Mouse (Mus musculus) retina, embryonic 14.5 days (tissue): ENCODE measurements around the gene Ugt3a1.
"Not testable (repeated sequence)": the region's sequence is repeated elsewhere in the genome, so short reads cannot be mapped to it uniquely, and the experiment has no call there.

Experiments
- DNase-seq: peaks from one replicate; pipeline ENCODE4 v3.0.0-alpha.2; 2015; ENCODE audit warnings: low spot score

Ugt3a1 gene

DNA sequence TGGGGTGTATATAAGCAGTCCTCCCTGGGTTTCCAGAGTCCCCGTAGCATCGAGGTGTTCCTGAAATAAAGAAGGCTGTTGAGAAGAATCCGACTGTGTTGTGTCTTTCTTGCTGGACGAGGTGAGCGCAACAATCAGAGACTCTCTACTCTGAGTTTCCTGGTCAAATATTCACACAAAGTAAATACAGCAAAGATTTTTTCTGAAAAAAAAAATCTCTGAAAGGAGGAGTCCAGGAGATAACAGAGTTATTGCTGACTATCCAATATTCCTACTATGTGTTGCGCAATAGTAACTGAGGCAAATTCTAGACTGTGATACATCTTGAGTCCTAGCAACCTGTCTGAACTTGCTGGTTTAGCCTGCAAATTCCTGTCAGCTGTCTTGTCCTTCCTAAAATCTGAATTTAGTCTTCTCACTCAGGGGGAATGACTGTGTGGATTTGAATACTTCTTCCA is at the start of gene Ugt3a1:
Gene Ugt3a1, plus strand, starts transcription at position 51 of the 458 bp plus-strand sequence.
- no peak for DNase-seq

DNA sequence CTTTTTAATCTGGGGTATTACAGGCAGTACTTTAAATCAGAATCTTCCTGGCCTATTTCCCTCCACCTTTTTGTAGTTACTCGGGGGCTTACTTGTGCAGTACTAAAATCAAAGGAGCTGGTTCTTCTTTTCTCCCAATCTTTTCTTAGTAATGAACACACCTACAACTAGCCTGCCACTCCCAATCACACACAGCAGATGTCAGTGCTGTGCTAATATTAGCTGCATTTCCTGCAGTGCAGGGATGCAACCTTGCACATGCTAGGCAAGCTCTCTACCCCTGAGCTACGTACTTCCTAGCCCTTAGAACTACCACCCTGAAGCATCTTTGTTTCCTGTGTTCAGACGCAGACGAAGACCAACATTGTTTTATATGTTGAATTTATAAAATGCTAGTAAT is 45.8 kb upstream of the Ugt3a1 start:
- DNase-seq, result not testable (repeated sequence)

DNA sequence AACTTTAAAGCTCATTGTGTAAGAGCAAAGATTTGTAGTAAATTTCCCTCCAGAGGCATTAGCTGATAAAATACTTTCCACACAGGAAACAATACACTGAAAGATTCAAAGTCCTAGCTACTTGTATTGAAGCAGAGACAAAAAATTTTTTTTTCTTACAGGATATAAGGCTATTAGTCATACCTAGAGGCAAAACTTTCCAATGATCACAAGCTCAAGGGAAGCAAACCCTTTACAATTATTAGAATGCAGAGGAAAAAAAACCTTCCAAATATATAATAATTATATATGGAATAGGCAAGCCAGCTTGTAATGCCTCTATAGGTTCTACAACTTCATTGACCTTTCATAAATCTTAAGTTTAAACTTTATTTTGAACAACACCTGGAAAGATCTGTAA is 30.3 kb upstream of the Ugt3a1 start:
- DNase-seq, result no peak

DNA sequence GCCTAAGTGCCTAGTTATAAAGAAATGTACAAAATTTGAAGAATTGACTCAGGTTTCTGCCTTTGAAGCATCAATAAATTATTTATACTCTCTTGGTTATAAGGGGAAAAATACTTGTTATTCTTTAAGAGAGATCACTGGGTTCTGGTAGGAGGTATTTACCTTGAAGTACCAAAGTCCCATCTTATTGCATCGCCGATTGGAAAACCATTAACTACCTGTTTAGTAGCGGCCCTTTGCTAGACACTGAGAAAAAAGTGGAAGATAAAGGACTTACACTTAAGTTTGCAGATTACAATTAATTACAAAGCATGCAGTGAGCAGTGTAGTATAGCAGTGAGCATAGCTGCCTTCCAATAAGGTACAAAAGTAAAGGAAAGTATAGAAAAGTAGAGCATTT is 23.8 kb upstream of the Ugt3a1 start:
- DNase-seq, result no peak

DNA sequence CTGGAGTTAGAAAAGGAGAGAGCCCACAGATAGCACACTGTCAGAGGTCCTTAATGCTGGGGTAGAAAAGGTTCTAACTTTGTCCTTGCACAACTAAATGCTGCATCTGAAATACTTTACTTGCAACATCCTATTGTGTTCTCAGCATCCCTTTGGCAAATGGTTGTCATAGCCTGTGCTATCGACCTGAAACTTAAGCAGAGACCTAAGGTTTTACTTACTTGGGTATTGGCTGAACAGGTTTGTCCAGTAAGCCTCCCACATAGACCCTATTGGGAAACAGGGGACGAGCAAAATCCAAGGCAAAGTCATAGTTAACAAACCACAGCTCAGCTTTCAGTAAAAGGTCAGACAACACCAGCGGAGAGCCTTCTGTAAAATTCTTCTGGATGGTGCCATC is 16.1 kb upstream of the Ugt3a1 start:
- DNase-seq, result no peak

DNA sequence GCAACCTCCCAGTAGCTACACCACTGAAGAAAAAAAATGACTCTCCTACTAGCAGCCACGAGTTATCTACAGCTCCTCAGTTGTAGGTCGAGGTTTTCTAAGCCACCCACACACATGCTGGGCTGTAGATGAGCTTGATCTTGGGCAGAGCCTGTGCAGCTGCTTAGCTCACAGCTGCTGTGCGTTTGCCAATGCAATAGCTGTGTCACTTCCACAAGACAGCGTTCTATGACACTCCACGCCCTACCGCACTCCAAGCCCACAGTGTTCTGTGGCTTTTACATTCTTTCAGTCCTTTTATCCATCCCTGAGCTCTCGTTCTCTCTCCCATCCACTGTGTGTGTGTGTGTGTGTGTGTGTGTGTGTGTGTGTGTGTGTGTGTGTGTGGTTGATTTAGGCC is 4.8 kb upstream of the Ugt3a1 start:
- DNase-seq, result no peak

DNA sequence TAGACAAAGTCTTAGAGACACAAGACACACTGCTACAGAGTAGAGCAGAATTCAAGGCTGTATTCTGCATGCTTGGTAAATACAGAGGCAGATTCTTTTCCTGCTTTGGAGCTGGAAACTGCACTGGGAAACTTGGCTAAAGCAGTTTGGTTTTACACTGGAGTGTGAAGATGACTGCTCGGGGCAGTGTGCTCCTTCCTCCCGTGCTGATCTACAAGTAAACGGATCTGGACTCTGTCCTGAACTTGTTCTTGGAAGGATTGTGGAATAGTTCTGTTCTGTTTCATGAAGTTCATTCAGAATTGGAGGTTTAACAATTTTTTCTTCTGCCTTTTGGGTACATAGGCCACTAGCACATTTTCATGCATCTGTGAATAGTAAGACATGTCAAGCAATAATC is 2.3 kb downstream of the Ugt3a1 start:
- no peak for DNase-seq

DNA sequence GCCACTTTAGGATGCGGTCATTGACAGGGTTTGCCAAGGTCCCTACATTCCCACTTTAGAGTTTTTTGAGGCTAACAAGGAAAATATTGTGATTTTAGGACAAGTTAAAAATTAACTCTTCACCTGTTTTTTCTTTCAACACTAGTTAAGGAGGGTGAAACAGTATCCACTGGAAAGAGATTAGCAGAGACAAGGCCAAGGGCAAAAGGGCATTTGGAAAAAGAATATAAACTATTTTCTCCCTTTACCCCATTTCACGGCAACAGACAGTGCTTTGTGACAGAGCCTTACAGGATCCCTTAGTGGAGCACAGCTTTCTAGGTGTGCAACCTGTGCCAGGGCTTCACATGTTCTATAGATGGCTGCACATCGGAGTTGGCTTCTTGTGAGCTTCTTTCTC is 2.9 kb downstream of the Ugt3a1 start:
- DNase-seq, result no peak

DNA sequence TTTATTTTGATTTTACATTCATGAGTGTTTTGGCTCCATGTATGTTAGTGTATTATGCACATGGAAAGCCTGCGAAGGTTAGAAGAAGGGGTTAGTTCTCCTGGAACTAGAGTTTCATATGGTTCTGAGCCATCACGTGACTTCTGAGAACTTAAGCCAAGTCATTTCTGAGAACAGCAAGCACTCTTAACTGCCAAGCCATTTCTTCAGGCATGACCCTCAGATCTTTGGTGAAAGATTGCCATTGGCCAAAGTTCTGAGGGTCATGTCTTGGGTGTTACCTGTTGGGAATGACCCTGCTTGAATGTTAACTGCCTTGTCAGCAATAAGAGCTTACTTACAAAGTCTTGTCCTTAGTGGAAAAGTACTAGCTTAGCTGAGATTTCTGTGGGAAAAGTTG is 6.5 kb downstream of the Ugt3a1 start:
- no peak for DNase-seq

DNA sequence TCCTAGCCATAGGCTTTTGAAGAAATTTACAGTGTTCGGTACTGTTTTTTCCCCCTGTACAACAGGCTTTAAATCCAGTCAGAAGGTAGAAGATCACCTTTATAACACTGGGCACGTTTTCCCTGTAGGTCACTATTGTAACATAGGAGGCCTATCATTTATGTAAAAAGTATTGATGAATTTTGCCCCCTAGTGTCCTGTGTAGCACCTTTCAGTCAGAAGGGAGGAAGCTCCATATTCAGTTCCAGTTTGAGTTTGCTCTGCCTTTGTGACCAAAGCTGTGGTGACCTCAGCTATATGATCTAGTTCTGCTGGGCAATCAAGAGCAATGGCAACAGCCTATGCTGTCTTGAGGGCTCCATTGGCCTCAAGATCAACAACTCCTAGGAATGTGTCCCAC is 13.0 kb downstream of the Ugt3a1 start:
- DNase-seq, result no peak

DNA sequence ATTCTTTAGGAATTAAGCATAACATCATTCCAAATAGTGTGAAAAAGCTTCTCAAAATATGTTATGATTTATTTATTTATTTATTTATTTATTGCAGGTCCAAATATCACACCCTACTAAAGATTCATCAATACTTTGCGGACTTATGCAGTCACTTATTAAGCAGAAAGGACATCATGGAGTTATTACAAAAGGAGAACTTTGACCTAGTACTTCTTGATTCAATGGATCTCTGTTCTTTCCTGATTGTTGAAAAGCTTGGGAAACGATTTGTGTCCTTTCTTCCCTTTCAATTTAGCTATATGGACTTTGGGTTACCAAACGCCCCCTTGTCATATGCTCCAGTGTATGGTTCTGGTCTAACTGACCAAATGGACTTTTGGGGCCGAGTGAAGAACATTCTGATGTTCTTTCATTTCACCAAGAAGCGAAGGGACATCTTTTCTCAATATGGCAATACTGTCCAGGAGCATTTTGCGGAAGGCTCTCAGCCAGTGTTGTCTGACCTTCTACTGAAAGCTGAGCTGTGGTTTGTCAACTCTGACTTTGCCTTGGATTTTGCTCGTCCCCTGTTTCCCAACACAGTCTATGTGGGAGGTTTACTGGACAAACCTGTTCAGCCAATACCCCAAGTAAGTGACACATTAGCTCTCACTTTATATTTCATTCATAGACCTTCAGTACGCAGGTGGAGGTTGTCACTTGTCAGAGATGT is 29.4 kb downstream of the Ugt3a1 start:
- DNase-seq, result no peak

DNA sequence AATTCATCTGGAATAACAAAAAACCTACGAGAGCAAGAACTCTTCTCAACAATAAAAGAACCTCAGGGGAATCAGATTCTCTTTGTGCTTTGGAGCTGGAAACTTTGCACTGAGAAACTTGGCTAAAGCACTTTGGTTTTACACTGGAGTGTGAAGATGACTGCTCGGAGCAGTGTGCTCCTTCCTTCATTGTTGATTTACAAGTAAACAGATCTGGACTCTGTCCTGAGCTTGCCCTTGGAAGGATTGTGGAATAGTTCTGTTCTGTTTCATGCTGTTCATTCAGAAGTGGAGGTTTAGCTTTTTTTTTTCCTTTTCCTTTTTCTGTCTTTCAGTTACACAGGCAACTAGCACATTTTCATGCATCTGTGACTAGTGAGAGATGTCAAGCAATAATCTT is 57.9 kb downstream of the Ugt3a1 start:
- DNase-seq, result no peak

DNA sequence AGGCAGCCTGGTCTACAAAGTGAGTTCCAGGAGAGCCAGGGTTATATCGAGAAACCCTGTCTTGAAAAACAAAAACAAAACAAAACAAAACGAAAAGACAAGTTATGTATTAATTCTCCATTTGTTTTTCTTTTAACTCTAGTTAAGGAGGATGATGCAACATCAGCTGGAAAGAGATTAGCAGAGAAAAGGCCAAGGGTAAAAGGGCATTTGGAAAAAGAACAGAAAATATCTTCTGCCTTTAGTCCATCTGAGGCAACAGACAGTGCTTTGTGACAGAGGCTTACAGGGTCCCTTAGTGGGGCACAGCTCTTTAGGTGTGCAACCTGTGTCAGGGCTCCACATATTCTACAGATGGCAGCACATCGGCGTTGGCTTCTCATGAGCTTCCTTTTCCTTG is 58.7 kb downstream of the Ugt3a1 start, which contains the start of gene Ugt3a2:
Gene Ugt3a2, plus strand, starts transcription at position 210 of the 400 bp plus-strand sequence.
- no peak for DNase-seq

DNA sequence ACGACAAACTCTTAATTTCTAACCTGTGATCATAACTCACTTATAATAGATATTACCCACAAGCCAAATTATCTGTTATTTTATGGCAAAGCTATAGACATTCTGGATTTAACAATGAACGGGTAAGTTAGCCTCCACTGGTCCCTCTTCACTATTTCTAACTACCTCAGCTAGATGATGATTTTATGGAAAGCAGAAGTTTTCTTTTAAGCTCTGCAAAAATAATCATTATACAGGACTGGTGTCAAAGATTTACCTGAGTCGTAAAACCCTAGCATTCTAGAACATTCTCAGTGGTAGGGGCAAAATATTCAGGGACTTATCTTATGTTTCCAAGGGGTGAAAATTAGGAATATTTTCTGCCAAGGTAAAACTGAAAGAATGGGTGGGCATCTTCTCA is 59.9 kb downstream of the Ugt3a1 start:
- no peak for DNase-seq

DNA sequence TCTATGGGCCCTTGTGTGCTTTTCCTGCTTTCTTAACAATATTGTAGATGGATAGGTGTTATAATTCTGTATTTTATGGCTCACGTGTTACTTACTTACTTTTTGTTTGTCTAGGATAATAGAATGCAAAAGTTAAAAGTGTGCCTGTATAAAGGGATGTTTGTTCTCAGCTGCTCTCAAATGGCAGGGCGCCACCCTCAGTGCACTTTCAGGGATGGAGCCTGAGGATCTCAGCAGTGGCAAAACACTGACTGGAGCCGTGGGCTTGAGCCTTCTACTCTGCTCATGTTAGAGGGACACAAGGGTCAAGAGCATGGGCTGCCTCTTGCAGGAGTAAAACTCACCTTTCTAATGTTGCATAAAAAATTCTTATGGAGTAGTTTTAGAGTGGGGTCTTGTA is 60.3 kb downstream of the Ugt3a1 start:
- DNase-seq, result no peak

DNA sequence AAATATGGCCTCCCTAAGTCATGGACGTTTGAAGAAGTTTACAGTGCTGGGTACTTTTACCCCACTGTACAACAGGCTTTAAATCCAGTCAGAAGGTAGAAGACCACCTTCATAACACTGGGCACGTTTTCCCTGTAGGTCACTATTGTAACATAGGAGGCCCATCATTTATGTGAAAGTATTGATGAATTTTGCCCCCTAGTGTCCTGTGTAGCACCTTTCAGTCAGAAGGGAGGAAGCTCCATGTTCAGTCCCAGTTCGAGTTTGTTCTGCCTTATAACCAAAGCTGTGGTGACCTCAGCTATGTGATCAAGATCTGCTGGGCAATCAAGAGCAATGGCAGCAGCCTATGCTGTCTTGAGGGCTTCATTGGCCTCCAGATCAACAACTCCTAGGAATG is 72.1 kb downstream of the Ugt3a1 start:
- DNase-seq, result no peak

DNA sequence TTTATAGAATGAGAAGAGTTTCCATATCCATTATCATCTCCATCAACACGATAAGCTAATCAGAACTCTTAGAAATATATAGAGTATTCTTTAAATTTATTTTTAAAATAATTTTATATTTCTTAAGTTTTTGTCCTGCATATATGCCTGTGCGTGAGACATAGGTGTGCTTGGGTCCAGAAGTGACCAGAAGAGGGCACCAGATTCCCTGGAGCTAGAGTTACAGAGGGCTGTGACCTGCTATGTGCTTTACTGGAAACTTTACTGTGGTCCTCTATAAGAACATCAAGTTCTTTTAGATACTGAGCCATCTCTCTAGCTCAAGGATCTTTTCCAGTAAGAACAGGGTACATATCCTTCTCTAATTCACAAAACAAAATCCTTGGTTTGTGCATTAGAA is 86.1 kb downstream of the Ugt3a1 start:
- no peak for DNase-seq
